Mouse (Mus musculus) liver, embryonic 15.5 days (tissue): ENCODE results near the gene Tent2. TPM values are rescaled to one million over a fixed set of nuclear protein-coding genes. Genes with fewer than 3 reads are reported as not detected.

Experiments
- ATAC-seq: fragments of 200-750 bp; cut with Nextera tagmentation; 2 replicates; pipeline ENCODE4 v1.8.0; 2017; ENCODE audit warnings: moderate number of reproducible peaks, mild to moderate bottlenecking, moderate library complexity; ENCODE audit not compliant: insufficient read depth
- H3K27ac ChIP-seq: fragments of 300-500 bp; sonication (generic); replicated peaks from 2 replicates; pipeline ENCODE4 v1.5.1; 2015; ENCODE audit warnings: mild to moderate bottlenecking, inconsistent platforms
- H3K27me3 ChIP-seq: fragments of 300-500 bp; sonication (generic); 2 replicates; pipeline ENCODE4 v1.6.1; 2015; ENCODE audit warnings: mild to moderate bottlenecking, inconsistent platforms
- H3K36me3 ChIP-seq: fragments of 300-500 bp; sonication (generic); replicated peaks from 2 replicates; pipeline ENCODE4 v1.6.1; 2015; ENCODE audit warnings: moderate library complexity, mild to moderate bottlenecking, inconsistent platforms
- H3K4me1 ChIP-seq: fragments of 300-500 bp; sonication (generic); replicated peaks from 2 replicates; pipeline ENCODE4 v1.6.1; 2015; ENCODE audit warnings: inconsistent platforms
- H3K4me2 ChIP-seq: fragments of 300-500 bp; sonication (generic); 2 replicates; pipeline ENCODE4 v1.6.1; 2015; ENCODE audit warnings: moderate library complexity, mild to moderate bottlenecking, inconsistent platforms
- H3K4me3 ChIP-seq: fragments of 300-500 bp; sonication (generic); replicated peaks from 2 replicates; pipeline ENCODE4 v1.5.1; 2015; ENCODE audit warnings: mild to moderate bottlenecking, inconsistent platforms
- H3K9ac ChIP-seq: fragments of 300-500 bp; sonication (generic); 2 replicates; pipeline ENCODE4 v1.6.1; 2015; ENCODE audit warnings: moderate library complexity, mild to moderate bottlenecking, inconsistent platforms
- H3K9me3 ChIP-seq: fragments of 300-500 bp; sonication (generic); replicated peaks from 2 replicates; pipeline ENCODE4 v1.6.1; 2016; ENCODE audit warnings: inconsistent platforms
- WGBS: fragments of 180-500 bp; shearing (Covaris S2); methylation state at CpG from one replicate; pipeline ENCODE4 v1.1.7; 2015; ENCODE audit warnings: mixed read lengths; ENCODE audit not compliant: insufficient replicate concordance; 5-methylcytosine and 5-hydroxymethylcytosine counted together
- polyA plus RNA-seq: library from polyadenylated mRNA; unstranded; fragments of >200 nt; fragmentation: Nextera tagmentation; extraction: Ambion mirVana; gene quantifications from 2 replicates; pipeline ENCODE4 v1.2.1, GENCODE M21; 2015

The Tent2 gene
- polyA plus RNA-seq, 1 experiment from 2014 or later = 33.8 TPM

GRCm38 (mm10) chr13:93143819-93144283 is 48.3 kb downstream of the Tent2 start:
- peaks cover 8% of the 10 kb centered on the region for H3K4me1 ChIP-seq
- ATAC-seq = no peak
- H3K4me3 ChIP-seq = peak overlapping the region; percentile 48
- H3K27me3 ChIP-seq = no peaks in the 10 kb centered on the region
- peak overlapping the region; percentile 70 for H3K4me2 ChIP-seq
- peaks cover 9% of the 10 kb centered on the region; the same call in 1 of the 2 replicates for H3K36me3 ChIP-seq
- no peak overlapping the region for H3K9ac ChIP-seq
- WGBS = 40% methylated on average over 11 of the region's 11 CpGs
- H3K27ac ChIP-seq = no peak overlapping the region
- H3K9me3 ChIP-seq = no peaks in the 10 kb centered on the region

- ATAC-seq = no peak
- Histone ChIP-seq H3K4me3 (no peak overlapping the region), H3K27me3 (no peaks in the 10 kb centered on the region), H3K9ac (no peak overlapping the region), H3K9me3 (no peaks in the 10 kb centered on the region), H3K27ac (no peak overlapping the region), H3K36me3 (no peaks in the 10 kb centered on the region), H3K4me1 (peaks cover 8% of the 10 kb centered on the region), H3K4me2 (no peak overlapping the region)
- WGBS = 87% methylated on average over 6 of the region's 6 CpGs
Measured at GRCm38 (mm10) chr13:93141184-93141583, 51.0 kb downstream of the Tent2 start.

GRCm38 (mm10) chr13:93138059-93138458 is 54.1 kb downstream of the Tent2 start:
- H3K4me3 ChIP-seq = no peak overlapping the region
- no peak overlapping the region for H3K4me2 ChIP-seq
- ATAC-seq = no peak
- no peaks in the 10 kb centered on the region for H3K4me1 ChIP-seq
- no peak overlapping the region for H3K27ac ChIP-seq
- WGBS = 29% methylated on average over 1 of the region's 1 CpGs
- no peaks in the 10 kb centered on the region for H3K27me3 ChIP-seq
- H3K36me3 ChIP-seq = no peaks in the 10 kb centered on the region
- H3K9ac ChIP-seq = no peak overlapping the region
- no peaks in the 10 kb centered on the region for H3K9me3 ChIP-seq

- Histone ChIP-seq H3K9me3 (no peaks in the 10 kb centered on the region), H3K9ac (no peak overlapping the region), H3K4me1 (no peaks in the 10 kb centered on the region), H3K27ac (no peak overlapping the region), H3K36me3 (no peaks in the 10 kb centered on the region), H3K4me3 (no peak overlapping the region), H3K27me3 (no peaks in the 10 kb centered on the region), H3K4me2 (no peak overlapping the region)
- WGBS = 72% methylated on average over 7 of the region's 7 CpGs
- no peak for ATAC-seq
Measured at GRCm38 (mm10) chr13:93137098-93137497, 55.1 kb downstream of the Tent2 start.

- 68% methylated on average over 1 of the region's 1 CpGs for WGBS
- no peak overlapping the region for H3K9ac ChIP-seq
- H3K36me3 ChIP-seq = no peaks in the 10 kb centered on the region
- H3K4me3 ChIP-seq = no peak overlapping the region
- no peak overlapping the region for H3K27ac ChIP-seq
- H3K27me3 ChIP-seq = no peaks in the 10 kb centered on the region
- H3K4me2 ChIP-seq = no peak overlapping the region
- H3K9me3 ChIP-seq = no peaks in the 10 kb centered on the region
- no peak for ATAC-seq
- no peaks in the 10 kb centered on the region for H3K4me1 ChIP-seq
Measured at GRCm38 (mm10) chr13:93136251-93136650, 55.9 kb downstream of the Tent2 start.

- no peaks in the 10 kb centered on the region for H3K9me3 ChIP-seq
- 55% methylated on average over 2 of the region's 2 CpGs for WGBS
- no peak for ATAC-seq
- no peaks in the 10 kb centered on the region for H3K36me3 ChIP-seq
- no peaks in the 10 kb centered on the region for H3K27me3 ChIP-seq
- no peak overlapping the region for H3K4me2 ChIP-seq
- H3K27ac ChIP-seq = no peak overlapping the region
- H3K4me3 ChIP-seq = no peak overlapping the region
- no peak overlapping the region for H3K9ac ChIP-seq
- H3K4me1 ChIP-seq = no peaks in the 10 kb centered on the region
Measured at GRCm38 (mm10) chr13:93135501-93135900, 56.7 kb downstream of the Tent2 start.

GRCm38 (mm10) chr13:93130674-93131073 is 61.5 kb downstream of the Tent2 start:
- Histone ChIP-seq H3K36me3 (no peaks in the 10 kb centered on the region), H3K9ac (no peak overlapping the region), H3K9me3 (no peaks in the 10 kb centered on the region), H3K27me3 (no peaks in the 10 kb centered on the region), H3K4me2 (no peak overlapping the region), H3K4me3 (no peak overlapping the region), H3K27ac (no peak overlapping the region), H3K4me1 (no peaks in the 10 kb centered on the region)
- no peak for ATAC-seq
- WGBS = 70% methylated on average over 3 of the region's 3 CpGs

- H3K4me2 ChIP-seq = no peak overlapping the region
- H3K27me3 ChIP-seq = no peaks in the 10 kb centered on the region
- no peak overlapping the region for H3K9ac ChIP-seq
- H3K4me1 ChIP-seq = no peaks in the 10 kb centered on the region
- H3K27ac ChIP-seq = no peak overlapping the region
- no peak for ATAC-seq
- no peak overlapping the region for H3K4me3 ChIP-seq
- no peaks in the 10 kb centered on the region for H3K9me3 ChIP-seq
- WGBS = 68% methylated on average over 5 of the region's 5 CpGs
- no peaks in the 10 kb centered on the region for H3K36me3 ChIP-seq
Measured at GRCm38 (mm10) chr13:93128961-93129360, 63.2 kb downstream of the Tent2 start.

GRCm38 (mm10) chr13:93128111-93128860 is 63.9 kb downstream of the Tent2 start:
- Histone ChIP-seq H3K27ac (no peak overlapping the region), H3K4me1 (no peaks in the 10 kb centered on the region), H3K9ac (no peak overlapping the region), H3K4me2 (no peak overlapping the region), H3K9me3 (no peaks in the 10 kb centered on the region), H3K36me3 (no peaks in the 10 kb centered on the region), H3K4me3 (no peak overlapping the region), H3K27me3 (no peaks in the 10 kb centered on the region)
- ATAC-seq = no peak
- 61% methylated on average over 8 of the region's 8 CpGs for WGBS

- Histone ChIP-seq H3K9me3 (no peaks in the 10 kb centered on the region), H3K4me2 (no peak overlapping the region), H3K4me3 (no peak overlapping the region), H3K36me3 (no peaks in the 10 kb centered on the region), H3K27me3 (no peaks in the 10 kb centered on the region), H3K9ac (no peak overlapping the region), H3K27ac (no peak overlapping the region), H3K4me1 (no peaks in the 10 kb centered on the region)
- 67% methylated on average over 9 of the region's 9 CpGs for WGBS
- ATAC-seq = no peak
Measured at GRCm38 (mm10) chr13:93122321-93122720, 69.9 kb downstream of the Tent2 start.

- Histone ChIP-seq H3K27ac (no peak overlapping the region), H3K4me3 (no peak overlapping the region), H3K4me1 (no peaks in the 10 kb centered on the region), H3K9ac (no peak overlapping the region), H3K27me3 (no peaks in the 10 kb centered on the region), H3K9me3 (no peaks in the 10 kb centered on the region), H3K4me2 (no peak overlapping the region), H3K36me3 (no peaks in the 10 kb centered on the region)
- no peak for ATAC-seq
- WGBS = 53% methylated on average over 7 of the region's 7 CpGs
Measured at GRCm38 (mm10) chr13:93117241-93117640, 74.9 kb downstream of the Tent2 start.
